Mouse (Mus musculus) bone marrow macrophage, adult 2 months (primary cell): ENCODE results near the gene Olfr577.

Experiments used
- CTCF ChIP-seq: IDR thresholded peaks from 2 replicates; pipeline ENCODE4 v1.5.1; 2012; ENCODE audit warnings: low read depth, mild to moderate bottlenecking, low read length, moderate library complexity
- POLR2A ChIP-seq: IDR thresholded peaks from 2 replicates; pipeline ENCODE4 v1.6.1; 2012; ENCODE audit warnings: mild to moderate bottlenecking, low read depth, low read length, borderline replicate concordance

GRCm38 (mm10) chr7:102974399-102974798, 1.3 kb downstream of the Olfr577 start:
- TF ChIP-seq POLR2A (no peak), CTCF (no peak)
